Mouse (Mus musculus): ENCODE measurements around the gene Zdhhc18.
A peak's percentile ranks its signal among the peaks of the same experiment; 100 is the strongest.

Zdhhc18 gene

GRCm38 (mm10) chr4:133649989-133650699 is at the start of gene Zdhhc18:
Zdhhc18 (minus strand) TSS chr4:133650154.
- DNase-seq (ENCODE audit: low read depth, low spot score) = no peak

DNA sequence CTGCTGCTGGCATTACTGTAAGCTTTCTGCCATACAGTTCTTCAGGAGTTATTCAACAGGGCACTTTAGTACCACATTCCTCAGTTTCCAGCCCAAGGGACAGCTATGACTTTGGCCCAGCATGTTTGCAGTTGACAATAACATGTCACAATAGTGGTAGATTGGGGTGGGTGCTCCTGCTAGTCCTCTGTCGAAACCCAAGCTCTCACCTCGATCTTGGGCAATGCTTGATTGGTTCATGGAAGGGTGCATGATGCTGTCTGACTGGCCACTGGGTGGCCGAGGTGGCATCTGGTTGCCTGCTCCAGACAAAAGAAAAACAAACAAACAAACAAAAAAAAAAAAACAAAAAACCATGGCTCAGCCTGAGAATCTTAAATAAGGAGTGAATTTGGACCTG is 45.4 kb upstream of the Zdhhc18 start:
- no peak for DNase-seq (ENCODE audit: low read depth, low spot score)

DNA sequence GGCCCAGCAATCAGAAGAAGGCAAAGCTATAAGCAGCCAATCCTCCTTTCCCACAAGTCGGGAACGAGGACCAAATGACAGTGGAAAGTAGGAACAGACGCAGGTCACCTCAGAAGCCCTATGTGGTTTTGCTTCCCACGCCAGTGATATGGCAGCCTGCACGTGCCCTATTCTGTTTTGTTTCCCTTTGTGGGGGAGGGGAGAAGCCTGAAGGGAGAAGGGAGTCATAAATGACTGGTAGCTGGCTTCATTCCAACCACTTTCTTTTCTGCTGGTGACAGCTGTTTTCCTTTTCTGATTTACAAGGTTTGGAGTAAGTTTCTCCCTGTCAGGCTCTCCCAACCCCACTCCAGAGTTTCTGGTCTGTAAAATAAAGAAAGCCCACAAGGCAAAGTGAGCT is 40.3 kb upstream of the Zdhhc18 start:
- DNase-seq (ENCODE audit: low read depth, low spot score) = no peak

DNA sequence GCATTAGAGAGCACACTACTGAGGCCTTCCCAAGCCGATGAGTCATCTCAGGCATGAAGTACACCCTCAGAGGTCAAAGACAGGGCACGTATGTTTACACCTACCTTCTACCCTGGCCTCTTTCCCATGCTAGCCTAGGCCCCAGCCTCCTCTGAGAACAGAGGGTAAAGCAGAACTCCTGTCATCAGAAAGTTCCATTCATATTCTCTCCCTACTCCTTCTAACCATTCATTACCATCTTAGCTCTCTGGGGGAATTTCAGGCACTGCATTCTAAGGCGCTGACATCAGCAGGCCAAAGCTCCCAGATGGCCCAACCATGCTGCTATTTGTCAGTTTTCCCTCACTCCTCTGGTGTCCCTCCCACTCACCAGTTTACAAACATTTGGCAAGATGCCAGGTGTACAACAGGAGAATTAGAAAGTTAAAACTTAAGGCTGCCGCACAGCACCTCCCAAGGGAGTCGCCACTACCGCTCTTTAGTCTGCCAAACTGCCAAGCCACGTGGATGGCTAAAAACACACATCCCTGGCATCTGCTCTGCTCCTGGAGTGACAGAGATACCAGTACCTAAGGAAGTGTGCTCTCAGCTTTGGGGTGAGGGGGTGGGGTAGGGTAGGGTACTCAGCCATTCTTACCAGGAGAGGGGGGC is 38.6 kb upstream of the Zdhhc18 start:
- no peak for DNase-seq (ENCODE audit: low read depth, low spot score)

DNA sequence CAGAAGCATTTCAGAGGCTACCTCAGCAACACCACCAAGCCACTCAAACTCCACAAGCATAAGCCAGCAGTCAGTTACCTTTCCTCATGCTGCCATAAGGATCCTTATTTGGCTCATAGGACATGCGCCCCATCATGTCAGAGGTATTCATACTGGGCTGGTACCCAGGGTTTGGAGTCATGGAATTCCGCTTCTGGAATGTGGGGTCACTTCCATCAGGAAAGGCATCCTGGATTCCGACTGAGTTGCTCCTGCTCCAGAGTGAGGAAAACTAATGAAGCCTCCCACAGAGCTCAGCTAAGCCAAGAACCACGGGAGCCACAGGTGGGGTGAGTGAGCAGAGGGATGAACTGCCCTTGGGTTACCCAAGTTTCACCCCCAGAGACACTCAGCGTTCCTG is 37.2 kb upstream of the Zdhhc18 start:
- no peak for DNase-seq (ENCODE audit: low read depth, low spot score)

GRCm38 (mm10) chr4:133686512-133686911 is 36.6 kb upstream of the Zdhhc18 start:
- DNase-seq (ENCODE audit: low read depth, low spot score) = no peak

GRCm38 (mm10) chr4:133680206-133680786 is 30.3 kb upstream of the Zdhhc18 start:
- no peak for DNase-seq (ENCODE audit: low read depth, low spot score)

GRCm38 (mm10) chr4:133679629-133680028 is 29.7 kb upstream of the Zdhhc18 start:
- no peak for DNase-seq (ENCODE audit: low read depth, low spot score)

- no peak for DNase-seq (ENCODE audit: low read depth, low spot score)
Measured at GRCm38 (mm10) chr4:133677266-133677665, 27.3 kb upstream of the Zdhhc18 start.

GRCm38 (mm10) chr4:133676189-133676588 is 26.2 kb upstream of the Zdhhc18 start:
- DNase-seq (ENCODE audit: low read depth, low spot score) = no peak

DNA sequence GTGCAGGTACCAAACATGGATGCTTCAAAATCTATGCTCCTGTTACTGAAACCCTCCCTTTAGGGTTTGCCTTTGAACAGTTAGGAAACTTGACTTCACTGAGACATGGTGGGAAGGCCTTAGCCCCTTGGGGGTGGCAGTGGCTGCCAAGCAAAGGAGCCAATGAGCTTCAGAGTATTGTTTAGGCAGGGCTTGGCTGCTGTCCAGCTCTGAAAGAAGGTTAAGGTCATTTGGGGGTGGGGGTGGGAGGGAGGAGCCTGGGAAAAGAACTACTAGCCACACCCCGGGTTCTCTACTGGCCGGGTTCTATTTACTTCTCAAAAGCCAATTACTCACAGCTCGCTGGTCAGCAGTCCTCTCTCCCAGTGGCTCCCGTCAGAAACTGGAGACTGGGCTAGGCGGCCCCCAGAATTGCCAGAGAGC is 25.7 kb upstream of the Zdhhc18 start:
- peak; percentile 72 for DNase-seq (ENCODE audit: low read depth, low spot score)

GRCm38 (mm10) chr4:133674331-133674695 is 24.4 kb upstream of the Zdhhc18 start:
- DNase-seq (ENCODE audit: low read depth, low spot score) = no peak

DNA sequence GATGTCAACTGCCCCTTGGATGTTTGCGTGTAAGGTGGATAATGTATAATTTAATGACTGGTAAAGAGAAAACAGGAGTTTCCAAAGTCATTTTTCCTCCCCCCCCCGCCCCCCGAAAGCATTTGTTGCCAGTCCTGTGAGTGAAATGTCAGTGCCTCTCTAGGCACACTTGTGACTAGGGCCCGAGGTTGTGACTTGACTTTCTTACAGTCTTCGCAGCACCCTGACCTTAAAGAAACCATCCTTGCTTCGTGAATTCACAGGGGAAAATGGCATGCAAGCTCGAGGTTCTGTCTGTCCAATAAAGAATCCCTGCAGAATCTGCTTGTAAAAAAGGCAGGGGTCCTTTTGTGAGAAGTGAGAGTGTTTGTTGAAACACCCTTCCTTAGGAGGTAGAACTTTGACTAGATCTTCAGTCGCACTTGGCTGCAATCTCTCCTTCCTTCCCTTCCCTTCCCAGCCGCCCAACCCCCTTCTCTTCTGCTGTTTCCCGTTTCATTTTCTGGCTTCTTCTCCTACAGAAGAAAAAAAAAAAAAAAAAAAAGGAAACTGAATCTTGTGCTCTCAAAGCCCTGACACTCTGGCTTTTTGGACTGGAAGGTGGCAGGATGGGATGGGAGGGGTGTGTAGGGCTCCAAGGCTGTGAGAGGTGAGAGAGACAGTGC is 23.8 kb upstream of the Zdhhc18 start:
- DNase-seq (ENCODE audit: low read depth, low spot score) = no peak

GRCm38 (mm10) chr4:133672845-133673647 is 23.1 kb upstream of the Zdhhc18 start:
- DNase-seq (ENCODE audit: low read depth, low spot score) = no peak

- DNase-seq (ENCODE audit: low read depth, low spot score) = peak; percentile 85
Measured at GRCm38 (mm10) chr4:133671881-133672844, 22.2 kb upstream of the Zdhhc18 start, which contains the start of gene Pigv. Pigv (minus strand) TSS chr4:133672647.

DNA sequence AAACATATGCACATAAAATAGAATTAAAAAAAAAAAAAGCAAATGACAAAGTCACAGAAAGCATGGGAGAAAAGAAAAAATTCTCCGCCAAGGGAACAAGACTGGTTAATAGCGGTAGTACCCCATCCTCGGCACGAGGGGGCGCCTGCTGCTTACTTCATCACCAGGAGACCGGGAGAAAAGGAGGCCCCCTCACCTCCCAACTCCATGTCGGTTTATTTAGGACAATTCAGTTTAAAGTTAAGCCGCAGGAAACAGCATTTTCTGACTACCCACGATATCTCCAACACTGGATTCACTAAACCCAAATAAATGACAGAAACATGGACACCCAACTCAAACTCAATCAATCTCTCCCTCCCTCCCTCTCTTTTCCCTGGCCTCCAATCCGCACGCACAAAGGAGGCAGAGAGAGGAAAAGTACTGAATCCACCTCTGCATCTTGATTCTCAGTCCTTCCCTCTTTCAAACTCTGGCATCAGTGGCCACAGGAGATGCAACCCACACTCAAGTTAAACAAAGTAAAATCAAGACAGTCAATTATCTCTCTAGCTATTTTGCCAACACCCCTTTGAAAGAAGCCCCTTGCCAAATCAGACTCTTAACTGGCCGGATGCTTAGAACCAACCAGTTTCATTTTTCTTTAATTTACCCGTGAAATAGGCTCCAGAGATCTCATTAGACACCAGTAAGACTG is 21.4 kb upstream of the Zdhhc18 start:
- DNase-seq (ENCODE audit: low read depth, low spot score) = peak; percentile 67

GRCm38 (mm10) chr4:133669652-133670210 is 19.8 kb upstream of the Zdhhc18 start:
- DNase-seq (ENCODE audit: low read depth, low spot score) = no peak

- DNase-seq (ENCODE audit: low read depth, low spot score) = no peak
Measured at GRCm38 (mm10) chr4:133668537-133668936, 18.6 kb upstream of the Zdhhc18 start.

DNA sequence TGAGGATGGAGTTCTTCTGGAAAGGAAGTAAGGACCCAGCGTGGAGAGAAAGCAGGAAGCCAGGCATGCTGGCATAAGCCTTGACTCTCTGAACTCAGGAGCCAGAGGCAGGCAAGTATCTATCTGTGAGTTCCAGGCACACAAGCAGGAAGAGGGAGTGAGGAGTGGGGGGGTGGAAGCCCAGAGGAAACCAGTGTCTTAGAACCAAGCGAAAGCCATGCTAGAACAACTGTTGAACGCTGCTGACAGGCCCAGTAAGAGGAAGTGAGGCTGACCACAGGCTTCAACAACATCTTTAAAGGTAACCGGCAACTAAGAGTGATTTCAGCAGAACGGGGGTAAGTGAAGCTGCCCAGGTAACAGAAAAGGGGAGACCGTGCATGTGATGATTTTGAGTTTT is 16.2 kb upstream of the Zdhhc18 start:
- no peak for DNase-seq (ENCODE audit: low read depth, low spot score)
